Mouse (Mus musculus): ENCODE measurements around the gene Thrap3.

GRCm38 (mm10) chr4:126242510-126242909 is 40.0 kb upstream of the Thrap3 start:
- TF ChIP-seq POLR2A (IDR thresholded peaks at IDR 0.05; ENCODE audit: extremely low read depth, insufficient read depth, low read length) (no peak), CTCF (IDR thresholded peaks at IDR 0.05; ENCODE audit: low read depth, low read length) (no peak)
